ENCODE assay signal across 8 mouse cellular contexts in the genomic region with DNA sequence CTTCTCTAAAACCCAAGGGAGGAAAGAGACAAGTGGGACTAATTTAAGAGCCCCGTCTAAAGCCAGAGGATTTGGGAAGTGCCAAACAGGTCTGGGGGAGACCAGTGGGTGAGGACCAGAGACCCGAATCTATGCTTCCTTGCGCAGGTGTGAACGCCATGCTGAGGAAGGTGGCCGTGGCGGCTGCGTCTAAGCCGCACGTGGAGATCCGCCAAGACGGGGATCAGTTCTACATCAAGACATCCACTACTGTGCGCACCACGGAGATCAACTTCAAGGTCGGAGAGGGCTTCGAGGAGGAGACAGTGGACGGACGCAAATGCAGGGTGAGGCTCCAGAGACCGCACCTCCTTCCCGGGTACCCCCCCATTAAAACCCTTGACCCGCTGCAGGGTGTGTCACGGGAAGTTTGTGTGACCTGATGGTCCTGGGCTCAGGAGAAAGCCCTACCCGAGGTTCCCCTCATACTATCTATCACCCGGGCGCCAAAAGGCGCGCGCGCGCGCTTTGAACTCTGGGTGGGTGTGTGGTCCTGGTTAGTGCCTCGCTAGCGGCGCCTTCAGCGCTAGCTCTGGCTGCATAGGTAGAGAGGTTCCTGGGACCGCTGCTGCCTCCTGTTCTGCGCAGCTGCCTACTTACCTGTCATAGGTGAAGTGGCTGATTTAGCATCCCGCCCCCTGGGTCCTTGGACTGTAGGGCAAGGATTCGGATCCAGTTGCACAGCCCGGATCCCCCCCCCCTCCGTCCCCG. TPM values are rescaled to one million over a fixed set of nuclear protein-coding genes. Genes with fewer than 3 reads are reported as not detected.
DNase-seq lines count a peak whose midpoint lies in the region; ATAC-seq and TF ChIP-seq lines count a peak whose summit lies in the region.

No protein-coding gene starts in this region.

- no peak overlapping the region for H3K27ac ChIP-seq in lung, embryonic 15.5 days
- H3K27ac ChIP-seq in embryonic fibroblast, embryonic 13.5 days (ENCODE audit: insufficient read depth, low read length), result no peak overlapping the region
- H3K27ac ChIP-seq in limb, embryonic 14.5 days (replicated peaks; ENCODE audit: low read depth, low read length), result no peak overlapping the region
- no peak overlapping the region for H3K27ac ChIP-seq in stomach, embryonic 15.5 days

- no peak; the same call in 1 of the 2 replicates for ATAC-seq in lung, embryonic 15.5 days (ENCODE audit: borderline replicate concordance, extremely low read depth, low FRiP score, low TSS enrichment)
- ATAC-seq in limb, embryonic 14.5 days (ENCODE audit: low FRiP score, low read depth), result peak; percentile 39; the same call in 1 of the 2 replicates
- no peak for ATAC-seq in stomach, embryonic 15.5 days (ENCODE audit: insufficient read depth, low FRiP score, low read depth)

- intact Hi-C loops in gastrocnemius, postnatal 36 days (cut with DNase I), result no loop called here

- peak overlapping the region; percentile 65 for H3K4me2 ChIP-seq in lung, embryonic 15.5 days
- H3K4me2 ChIP-seq in limb, embryonic 14.5 days (replicated peaks; ENCODE audit: low read depth, low read length, severe bottlenecking), result peak overlapping the region; percentile 94
- peak overlapping the region; percentile 68 for H3K4me2 ChIP-seq in stomach, embryonic 15.5 days

- H3K4me1 ChIP-seq in lung, embryonic 15.5 days, result peaks cover 16% of the 10 kb centered on the region
- no peaks in the 10 kb centered on the region for H3K4me1 ChIP-seq in lung, adult 2 months (ENCODE audit: control insufficient read depth, insufficient read depth, low read length)
- peaks cover 4% of the 10 kb centered on the region; the same call in 1 of the 2 replicates for H3K4me1 ChIP-seq in embryonic fibroblast, embryonic 13.5 days (ENCODE audit: control insufficient read depth, insufficient read depth, low read length)
- H3K4me1 ChIP-seq in limb, embryonic 14.5 days (ENCODE audit: control insufficient read depth, insufficient read depth, low read length), result peaks cover 21% of the 10 kb centered on the region; the same call in 1 of the 2 replicates
- peaks cover 17% of the 10 kb centered on the region for H3K4me1 ChIP-seq in stomach, embryonic 15.5 days

- no peak for TF ChIP-seq CTCF in lung, adult 2 months (IDR thresholded peaks at IDR 0.05; ENCODE audit: insufficient read depth, low read length)
- TF ChIP-seq CTCF in embryonic fibroblast, embryonic 13.5 days (IDR thresholded peaks at IDR 0.05; ENCODE audit: borderline replicate concordance, insufficient read depth, low read length), result no peak

- under 1% methylated on average over 40 of the region's 41 CpGs for WGBS in lung, embryonic 15.5 days
- 1% methylated on average over 41 of the region's 41 CpGs for WGBS in lung, adult 2 months
- under 1% methylated on average over 41 of the region's 41 CpGs for WGBS in limb, embryonic 14.5 days
- 2% methylated on average over 41 of the region's 41 CpGs for WGBS in stomach, embryonic 15.5 days

- H3K9ac ChIP-seq in lung, embryonic 15.5 days, result no peak overlapping the region
- peak overlapping the region; percentile 61 for H3K9ac ChIP-seq in limb, embryonic 14.5 days (ENCODE audit: low read depth, low read length, severe bottlenecking)
- peak overlapping the region; percentile 10; the same call in 1 of the 2 replicates for H3K9ac ChIP-seq in stomach, embryonic 15.5 days

- no peaks in the 10 kb centered on the region for H3K9me3 ChIP-seq in lung, embryonic 15.5 days
- no peaks in the 10 kb centered on the region for H3K9me3 ChIP-seq in limb, embryonic 14.5 days (ENCODE audit: control insufficient read depth, low read length)
- H3K9me3 ChIP-seq in stomach, embryonic 15.5 days, result no peaks in the 10 kb centered on the region

- no peak for TF ChIP-seq POLR2A in lung, adult 2 months (IDR thresholded peaks at IDR 0.05; ENCODE audit: borderline replicate concordance, extremely low read depth, low read depth, low read length)
- TF ChIP-seq POLR2A in embryonic fibroblast, embryonic 13.5 days (IDR thresholded peaks at IDR 0.05; ENCODE audit: low read depth, low read length), result no peak
- no peak for TF ChIP-seq POLR2A in limb, embryonic 14.5 days (IDR thresholded peaks at IDR 0.05; ENCODE audit: borderline replicate concordance, extremely low read depth, insufficient read depth, insufficient read length)

- H3K36me3 ChIP-seq in lung, embryonic 15.5 days, result no peaks in the 10 kb centered on the region
- H3K36me3 ChIP-seq in limb, embryonic 14.5 days (ENCODE audit: control insufficient read depth, insufficient read depth, low read length), result peaks cover 12% of the 10 kb centered on the region; the same call in 1 of the 2 replicates
- H3K36me3 ChIP-seq in stomach, embryonic 15.5 days, result no peaks in the 10 kb centered on the region

- H3K4me3 ChIP-seq in lung, embryonic 15.5 days, result peak overlapping the region; percentile 34
- H3K4me3 ChIP-seq in lung, adult 2 months (replicated peaks; ENCODE audit: extremely low read depth, low read depth, low read length), result no peak overlapping the region
- peak overlapping the region; percentile 67 for H3K4me3 ChIP-seq in embryonic fibroblast, embryonic 13.5 days (ENCODE audit: insufficient read depth, low read length)
- peak overlapping the region; percentile 58 for H3K4me3 ChIP-seq in limb, embryonic 14.5 days (replicated peaks; ENCODE audit: low read length)
- H3K4me3 ChIP-seq in stomach, embryonic 15.5 days (replicated peaks), result peak overlapping the region; percentile 39

- DNase-seq in lung, adult 2 months, result no peak
- DNase-seq in limb, embryonic 14.5 days (ENCODE audit: low spot score), result no peak
- DNase-seq in gastrocnemius, postnatal 36 days, result no peak
- no peak for DNase-seq in layer of hippocampus, adult 9-10 months (ENCODE audit: low spot score)
- no peak for DNase-seq in kidney, adult 8-10 months

- peaks cover 90% of the 10 kb centered on the region for H3K27me3 ChIP-seq in lung, embryonic 15.5 days
- peaks cover 9% of the 10 kb centered on the region; the same call in 1 of the 2 replicates for H3K27me3 ChIP-seq in limb, embryonic 14.5 days (ENCODE audit: control insufficient read depth, insufficient read depth, low read length)
- peaks cover 36% of the 10 kb centered on the region for H3K27me3 ChIP-seq in stomach, embryonic 15.5 days (replicated peaks)

RNA-seq across cellular contexts. Expression of gene Crabp1, which starts 1.0 kb away (rescaled TPM):
- polyA plus RNA-seq in lung, embryonic 15.5 days (2015; fragmentation: Nextera tagmentation; extraction: Ambion mirVana), result 18.6 and 19.1 TPM in 2 replicates
- 3.8 and 6.5 TPM in 2 replicates for polyA plus RNA-seq in lung, adult 2 months (2012; rRNA removed)
- 344 and 514 TPM in 2 replicates for polyA plus RNA-seq in embryonic fibroblast, embryonic 13.5 days (2011; ENCODE audit: insufficient read length, low read depth, missing spikeins)
- polyA plus RNA-seq in limb, embryonic 14.5 days (2012; rRNA removed), result 635 and 800 TPM in 2 replicates
- 716 and 755 TPM in 2 replicates for polyA plus RNA-seq in limb, embryonic 14.5 days (2014; fragmentation: Nextera tagmentation; extraction: Ambion mirVana)
- polyA plus RNA-seq in stomach, embryonic 15.5 days (2015; fragmentation: Nextera tagmentation; extraction: Ambion mirVana), result 45.9 and 72.7 TPM in 2 replicates
- under 1 TPM in 1 of 2 experiments, not detected in 1; 0.79 TPM for total RNA-seq in gastrocnemius, postnatal 36 days (2021)

RNA-seq across cellular contexts. Expression of gene Wdr61, which starts 31.2 kb away (rescaled TPM):
- polyA plus RNA-seq in lung, embryonic 15.5 days (2015; fragmentation: Nextera tagmentation; extraction: Ambion mirVana), result 148 and 149 TPM in 2 replicates
- polyA plus RNA-seq in lung, adult 2 months (2012; rRNA removed), result 21.8 and 32.1 TPM in 2 replicates
- 80.0 and 81.6 TPM in 2 replicates for polyA plus RNA-seq in embryonic fibroblast, embryonic 13.5 days (2011; ENCODE audit: insufficient read length, low read depth, missing spikeins)
- 96.1 and 105 TPM in 2 replicates for polyA plus RNA-seq in limb, embryonic 14.5 days (2012; rRNA removed)
- 159 and 161 TPM in 2 replicates for polyA plus RNA-seq in limb, embryonic 14.5 days (2014; fragmentation: Nextera tagmentation; extraction: Ambion mirVana)
- polyA plus RNA-seq in stomach, embryonic 15.5 days (2015; fragmentation: Nextera tagmentation; extraction: Ambion mirVana), result 147 and 164 TPM in 2 replicates
- total RNA-seq in gastrocnemius, postnatal 36 days (2021), result 10 to 100 TPM; 17.9 to 18.2 TPM
